Mouse (Mus musculus): ENCODE measurements around the gene D630003M21Rik.

- TF ChIP-seq TCF12 (IDR thresholded peaks at IDR 0.05; ENCODE audit: insufficient read depth, poor library complexity, severe bottlenecking) (no peak), E2F4 (IDR thresholded peaks at IDR 0.05; ENCODE audit: insufficient read depth) (no peak), POLR2A (IDR thresholded peaks at IDR 0.05; ENCODE audit: insufficient read length, low read depth) (no peak), MAX (IDR thresholded peaks at IDR 0.05; ENCODE audit: low read depth) (no peak), POLR2AphosphoS2 (IDR thresholded peaks at IDR 0.05; ENCODE audit: insufficient read length, low read depth) (no peak), USF1 (IDR thresholded peaks at IDR 0.05; ENCODE audit: low read depth) (no peak)
These were observed 58.6 kb downstream of the D630003M21Rik start for GRCm38 (mm10) chr2:158170394-158170793.

Data from myocyte (in vitro differentiated cells).